Mouse (Mus musculus): Measurements from ENCODE around the gene Spata18. TPM values are rescaled to one million over a fixed set of nuclear protein-coding genes. Genes with fewer than 3 reads are reported as not detected.

Spata18 gene
- polyA plus RNA-seq, 3 experiments from 2014 or later = not detected

DNA sequence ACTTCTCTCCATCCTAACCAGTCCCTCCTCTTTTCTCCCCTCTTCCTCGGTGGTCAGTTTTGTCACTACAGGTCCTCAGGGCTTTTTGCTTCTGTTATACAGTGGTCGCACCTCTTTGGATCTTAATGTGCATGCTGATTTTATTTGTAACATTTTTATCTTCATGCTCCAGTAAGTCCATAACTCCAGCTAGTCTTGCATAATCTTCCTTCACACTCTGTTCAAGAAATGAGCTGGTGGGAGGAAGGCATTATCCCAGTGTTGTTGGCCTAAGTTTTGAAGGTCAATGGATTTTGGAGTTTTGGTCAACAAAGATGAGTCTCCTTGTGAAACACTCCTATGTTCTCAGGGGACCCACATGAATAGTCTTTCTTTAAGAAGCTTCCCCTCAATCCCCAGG is 16.7 kb downstream of the Spata18 start:
- ATAC-seq = no peak

DNA sequence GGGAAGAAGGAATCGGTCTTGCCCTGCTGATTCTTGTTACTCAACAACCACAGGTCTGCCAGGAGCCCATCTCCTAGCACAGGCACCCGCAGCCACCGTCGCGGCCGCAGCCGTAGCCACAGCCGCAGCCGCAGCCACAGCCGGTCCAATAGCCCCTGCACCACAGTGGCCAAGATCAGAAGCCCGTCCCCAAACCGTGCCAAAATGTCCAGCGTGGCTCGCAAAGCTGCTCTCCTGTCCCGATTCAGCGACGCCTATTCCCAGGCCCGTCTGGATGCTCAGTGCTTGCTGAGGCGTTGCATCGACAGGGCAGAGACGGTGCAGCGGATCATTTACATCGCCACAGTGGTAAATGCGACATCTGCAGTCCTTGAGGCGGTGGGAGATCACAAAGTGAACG is 18.2 kb downstream of the Spata18 start:
- ATAC-seq = no peak

GRCm38 (mm10) chr5:73675604-73676003 is 24.4 kb downstream of the Spata18 start:
- ATAC-seq = no peak

DNA sequence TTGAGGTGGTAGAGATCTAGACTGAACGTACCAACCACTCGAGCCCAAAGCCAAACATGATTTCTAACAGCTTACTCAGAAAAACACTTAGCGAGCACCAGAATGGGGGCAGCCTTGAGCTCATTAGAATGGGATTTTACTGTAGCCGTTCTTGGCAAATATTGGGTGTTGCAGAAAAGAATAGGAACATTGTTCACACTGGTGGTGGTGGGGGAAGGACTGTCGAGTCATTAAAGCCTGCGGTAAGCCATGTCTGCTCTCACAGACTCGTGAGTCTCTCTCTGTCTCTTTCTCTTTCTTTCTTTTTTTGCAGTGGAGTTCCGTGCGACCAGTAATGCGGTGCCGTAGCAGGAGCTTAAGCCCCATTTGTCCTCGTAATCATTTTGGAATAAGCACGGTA is 25.4 kb downstream of the Spata18 start:
- ATAC-seq = no peak

DNA sequence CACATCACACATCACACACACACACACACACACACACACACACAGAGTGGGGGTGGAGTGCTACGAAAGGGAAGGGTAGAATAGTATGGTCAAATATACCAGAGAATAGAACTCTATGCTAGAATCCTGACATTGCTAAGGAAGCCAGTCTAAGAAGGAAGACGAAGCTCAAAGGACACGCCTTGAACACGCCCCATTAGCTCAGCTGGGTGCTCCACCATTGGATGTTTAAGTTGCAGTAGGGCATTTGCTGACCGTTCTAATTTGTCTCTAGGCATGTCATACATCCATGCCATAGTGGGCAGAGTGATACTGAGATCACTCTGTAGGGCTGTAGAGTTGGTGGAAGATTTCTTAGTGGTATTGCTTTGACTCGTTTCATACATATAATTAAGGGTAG is 32.0 kb downstream of the Spata18 start:
- no peak for ATAC-seq

DNA sequence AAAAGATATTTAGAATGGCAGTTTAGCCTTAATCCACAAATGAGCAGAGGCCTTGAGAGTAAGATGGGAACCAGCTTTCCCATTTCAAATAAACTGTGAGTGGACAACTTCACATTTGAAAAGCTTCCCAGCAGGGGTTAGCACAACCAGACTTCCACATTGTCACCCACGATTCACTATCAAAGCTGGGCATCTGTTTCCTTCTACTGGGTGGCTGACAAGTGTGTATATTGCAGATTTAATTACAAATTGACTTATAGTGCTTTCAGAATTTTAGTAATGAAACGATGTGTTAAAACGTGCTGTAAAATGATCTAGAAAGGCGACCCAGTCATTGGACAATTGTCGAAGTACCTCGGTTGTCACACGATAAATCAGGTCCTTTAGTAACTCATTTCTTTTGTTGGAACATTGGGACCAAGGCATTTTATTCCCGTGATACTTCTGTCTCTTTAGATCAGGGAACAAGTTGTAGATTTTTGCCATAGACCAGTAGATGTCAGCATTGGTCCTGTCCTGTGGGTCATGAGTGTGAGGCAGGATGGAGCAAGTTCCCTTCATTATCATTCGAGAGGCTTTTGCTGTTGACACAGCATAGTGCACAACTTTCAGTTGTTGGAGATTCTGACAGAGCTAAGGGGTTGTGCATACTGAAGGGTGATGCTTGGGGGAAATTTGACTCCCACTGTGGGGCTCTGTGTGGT is 32.7 kb downstream of the Spata18 start:
- ATAC-seq = no peak

DNA sequence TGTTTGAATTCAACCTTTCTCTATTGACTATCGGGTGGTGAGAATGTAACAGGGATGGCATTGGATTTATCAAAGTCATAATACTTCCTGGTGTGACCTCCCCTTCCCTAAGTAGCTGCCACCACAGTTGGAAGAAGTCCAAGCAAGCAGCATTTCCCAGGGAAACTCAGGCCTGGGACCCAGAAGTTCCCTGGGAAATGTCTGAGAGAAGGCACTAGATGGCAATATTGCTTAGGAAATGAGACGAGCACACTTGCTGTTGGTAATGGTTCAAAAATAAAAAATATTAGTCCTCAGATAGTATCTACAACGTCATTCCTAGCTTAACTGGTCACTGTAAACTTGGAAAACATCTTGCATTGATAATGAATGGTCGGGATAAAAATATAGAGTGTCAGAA is 35.0 kb downstream of the Spata18 start:
- no peak for ATAC-seq

DNA sequence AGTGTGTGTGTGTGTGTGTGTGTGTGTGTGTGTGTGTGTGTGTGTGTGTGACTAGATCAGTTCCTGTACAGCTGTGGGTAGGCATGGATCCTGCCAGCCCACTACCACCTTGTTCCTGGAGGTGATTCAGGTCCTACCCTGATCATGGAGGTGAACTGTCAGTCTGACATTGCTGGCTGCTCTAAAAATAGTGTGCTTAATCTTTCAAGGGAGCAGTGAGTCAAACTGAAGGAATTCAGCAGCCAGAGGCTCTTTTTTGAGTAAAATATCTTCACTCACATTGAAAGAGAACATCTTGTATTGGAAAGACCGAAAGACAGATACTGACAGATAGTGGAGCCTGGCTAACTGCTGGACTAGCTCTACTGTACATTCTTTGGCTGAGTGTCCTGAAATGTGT is 37.4 kb downstream of the Spata18 start:
- ATAC-seq = no peak

- ATAC-seq = no peak
These were observed 39.0 kb downstream of the Spata18 start for GRCm38 (mm10) chr5:73690146-73690545.

- no peak for ATAC-seq
These were observed 40.7 kb downstream of the Spata18 start for GRCm38 (mm10) chr5:73691723-73692520.

GRCm38 (mm10) chr5:73693778-73694177 is 42.6 kb downstream of the Spata18 start:
- no peak for ATAC-seq

DNA sequence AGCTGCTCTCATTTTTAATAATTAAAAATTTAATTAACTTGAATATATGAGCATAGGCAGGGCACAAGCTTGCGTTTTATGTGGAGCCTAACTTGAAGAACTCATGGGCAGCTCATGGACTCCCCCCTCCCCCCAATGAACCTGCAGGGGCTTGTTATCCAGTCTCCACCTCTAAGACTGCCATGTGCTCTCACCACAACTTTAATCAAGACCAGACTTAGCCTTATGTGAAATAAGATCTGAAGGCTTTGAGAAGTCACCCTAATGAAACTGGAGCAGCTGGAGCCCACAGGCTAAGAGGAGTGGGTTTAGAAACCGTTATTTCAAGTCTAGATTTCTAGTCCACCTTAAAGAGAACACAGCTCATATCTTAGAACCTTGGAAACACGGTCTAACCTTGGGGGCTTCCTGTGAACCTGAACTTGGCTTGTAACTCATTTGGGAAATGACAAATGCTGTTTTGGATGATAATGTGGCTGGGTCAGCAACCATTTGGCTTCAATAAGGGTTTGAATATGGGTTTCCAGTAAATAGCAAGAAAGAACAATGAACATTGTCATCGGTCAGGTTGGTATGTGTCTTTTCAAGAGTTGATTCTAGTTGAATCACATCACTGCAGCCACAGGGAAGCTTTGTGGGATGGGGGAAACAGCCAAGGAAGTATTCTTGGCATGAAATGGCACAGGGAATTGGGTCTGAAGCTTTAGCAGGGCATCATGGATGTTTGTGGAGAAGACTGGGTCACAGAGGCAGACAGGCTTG is 43.3 kb downstream of the Spata18 start:
- no peak for ATAC-seq

- ATAC-seq = no peak
These were observed 46.5 kb downstream of the Spata18 start for GRCm38 (mm10) chr5:73697700-73698099.

DNA sequence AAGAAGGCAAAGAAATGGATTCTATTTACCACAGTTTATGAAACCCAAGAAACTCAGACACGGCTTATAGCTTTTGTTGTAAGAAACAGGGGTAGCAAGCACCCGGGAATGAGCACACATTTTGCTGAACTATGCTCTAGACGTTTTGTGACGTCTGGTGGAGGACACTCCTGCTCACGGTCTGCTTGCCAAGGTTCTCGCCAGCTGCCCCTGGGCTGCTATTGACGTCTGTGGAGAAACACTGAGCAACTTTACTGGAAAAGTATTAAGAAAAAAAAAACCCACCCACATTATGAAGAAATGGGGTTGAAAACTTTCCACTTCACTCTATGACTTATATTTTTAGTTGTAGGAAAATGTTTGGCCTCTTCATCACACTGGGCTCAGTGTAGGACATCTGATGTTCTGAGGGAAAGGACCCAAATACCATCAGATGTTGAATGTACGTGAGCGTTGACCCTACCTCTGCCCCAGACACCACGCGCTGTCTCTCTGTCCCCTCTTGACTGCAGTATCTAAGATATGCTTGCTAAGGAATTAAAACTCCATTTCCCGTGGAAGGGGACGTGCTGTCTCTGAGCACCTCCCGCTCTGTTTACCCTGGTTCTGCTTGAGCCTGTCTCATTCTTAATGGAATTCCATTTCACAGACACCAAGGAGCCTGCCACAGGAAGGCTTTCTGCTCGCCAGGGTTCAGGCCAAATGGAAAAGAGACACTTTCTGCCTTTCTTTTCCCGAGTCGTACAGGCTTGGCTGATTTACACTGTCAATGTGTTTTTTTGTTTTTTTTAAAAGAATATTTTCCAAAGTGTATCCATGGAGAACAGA is 50.1 kb downstream of the Spata18 start:
- no peak for ATAC-seq

DNA sequence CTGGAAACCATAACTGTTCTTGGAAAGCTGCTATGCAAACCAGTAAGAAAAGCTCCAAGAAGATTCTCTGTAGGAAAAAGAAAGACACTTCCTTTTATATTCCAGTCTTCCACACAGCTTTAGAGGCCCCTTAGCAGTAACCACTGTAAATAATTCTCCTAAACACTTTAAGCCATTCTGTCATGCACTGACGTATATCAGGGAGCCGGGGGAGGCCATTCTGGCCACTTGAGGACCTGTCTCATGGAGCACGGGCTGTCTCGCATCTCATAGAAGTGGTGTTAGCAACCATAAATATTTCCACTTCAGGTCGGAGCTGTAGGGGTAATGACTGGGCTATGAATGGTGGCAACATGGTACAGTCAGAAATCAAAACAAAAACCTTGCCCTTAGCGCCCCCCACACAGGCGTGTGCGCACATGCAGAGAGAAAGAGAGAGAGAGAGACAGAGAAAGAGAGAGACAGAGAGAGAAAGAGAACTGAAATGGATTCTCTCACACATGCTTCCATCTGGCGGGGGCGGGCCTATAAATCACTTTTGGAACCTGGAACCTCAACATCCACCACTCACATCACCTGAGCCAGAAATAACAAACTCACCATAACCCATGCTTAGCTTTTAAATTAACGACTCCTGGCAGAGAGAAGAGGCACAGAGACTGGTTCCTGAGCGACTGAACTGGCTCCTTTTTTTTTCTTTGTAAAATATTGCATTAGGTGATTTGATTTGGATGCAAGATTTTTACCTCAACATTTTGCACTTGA is 50.9 kb downstream of the Spata18 start:
- no peak for ATAC-seq

DNA sequence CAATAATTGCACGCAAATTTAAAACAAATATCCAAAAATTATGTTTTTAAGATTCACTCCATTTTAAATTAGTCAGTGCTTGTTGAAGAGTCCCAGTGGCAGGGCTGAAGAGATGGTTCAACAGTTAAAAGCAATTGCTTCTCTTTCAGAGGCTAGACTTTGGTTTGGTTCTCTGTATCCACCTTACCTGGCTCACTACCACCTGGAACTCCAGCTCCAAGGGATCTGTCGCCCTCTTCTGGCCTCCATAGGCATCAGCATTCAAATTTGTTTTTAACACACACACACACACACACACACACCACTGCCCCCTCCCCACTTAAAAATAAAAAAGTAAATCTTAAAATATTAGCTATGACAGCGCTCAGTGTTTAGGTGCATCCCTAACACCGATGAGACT is 51.9 kb downstream of the Spata18 start:
- no peak for ATAC-seq

DNA sequence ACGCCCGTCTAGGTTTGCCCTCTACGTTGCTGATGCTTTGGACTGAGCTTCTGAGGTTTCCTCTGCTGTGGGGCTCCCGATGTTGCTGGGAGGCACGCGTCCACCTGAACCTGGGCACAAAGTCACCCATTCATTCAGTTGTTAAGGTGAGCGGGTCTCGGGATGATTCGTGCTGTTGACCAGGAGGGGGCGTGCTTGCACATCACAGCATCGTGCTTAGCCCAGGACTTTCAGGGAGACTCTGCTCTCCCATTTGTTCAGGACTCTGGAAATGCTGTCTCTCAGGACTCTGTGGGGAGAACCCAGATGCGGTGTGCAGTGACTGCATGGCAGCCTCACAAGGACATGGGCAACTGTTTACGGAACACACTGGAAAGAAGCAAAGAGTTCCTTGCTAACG is 53.1 kb downstream of the Spata18 start:
- no peak for ATAC-seq

DNA sequence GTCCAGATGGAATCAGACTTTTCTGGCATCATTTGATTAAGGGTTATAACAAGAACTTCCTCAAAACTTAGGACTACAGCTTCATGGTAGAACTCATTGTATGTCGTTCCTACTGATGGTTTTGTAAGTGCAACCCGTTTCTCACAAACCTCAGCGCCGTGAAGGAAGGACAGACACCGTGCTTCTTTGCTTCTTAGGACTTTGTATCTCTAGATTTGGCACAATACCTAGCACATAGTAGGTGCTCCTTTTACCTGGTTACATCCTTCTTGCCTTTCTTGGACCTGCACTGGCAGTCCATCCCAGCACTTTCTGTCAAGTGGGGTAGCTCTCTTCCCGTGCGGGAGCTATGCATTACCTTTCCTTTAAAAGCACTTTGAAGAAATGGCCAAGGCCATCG is 53.6 kb downstream of the Spata18 start:
- no peak for ATAC-seq

GRCm38 (mm10) chr5:73705290-73705689 is 54.1 kb downstream of the Spata18 start:
- no peak for ATAC-seq

- ATAC-seq = no peak
These were observed 61.7 kb downstream of the Spata18 start for GRCm38 (mm10) chr5:73712852-73713251.

GRCm38 (mm10) chr5:73716941-73717340 is 65.8 kb downstream of the Spata18 start:
- no peak for ATAC-seq
